Mouse (Mus musculus) cerebellum, adult 2 months (tissue): ENCODE data around the gene Tbc1d10b. TPM values are rescaled to one million over a fixed set of nuclear protein-coding genes. Genes with fewer than 3 reads are reported as not detected.
"Not testable (repeated sequence)": the region's sequence is repeated elsewhere in the genome, so short reads cannot be mapped to it uniquely, and the experiment has no call there.

Experiments
- DNase-seq, 2 experiments: peaks; one replicate each; pipeline ENCODE4 v3.0.0; 2021
- H3K27ac ChIP-seq: fragments of 200-500 bp; 2 replicates; pipeline ENCODE4 v1.5.1; 2012; ENCODE audit warnings: low read length, control low read depth, inconsistent platforms; ENCODE audit not compliant: insufficient read depth
- H3K27me3 ChIP-seq: fragments of 200-500 bp; 2 replicates; pipeline ENCODE4 v1.6.1; 2012; ENCODE audit warnings: inconsistent platforms, mild to moderate bottlenecking, low read length, moderate library complexity; ENCODE audit not compliant: control insufficient read depth, insufficient read depth
- H3K4me1 ChIP-seq: fragments of 200-500 bp; 2 replicates; pipeline ENCODE4 v1.6.1; 2011; ENCODE audit warnings: low read length; ENCODE audit not compliant: control insufficient read depth, insufficient read depth
- H3K4me3 ChIP-seq: fragments of 200-500 bp; replicated peaks from 2 replicates; pipeline ENCODE3; 2011; ENCODE audit warnings: mild to moderate bottlenecking, low read depth, low read length, control low read depth; ENCODE audit not compliant: insufficient read depth
- CTCF ChIP-seq: fragments of 200-500 bp; IDR thresholded peaks from 2 replicates; pipeline ENCODE4 v1.5.1; 2011; ENCODE audit warnings: low read depth, mild to moderate bottlenecking, control low read depth, low read length, moderate library complexity, borderline replicate concordance; ENCODE audit not compliant: insufficient read depth
- POLR2A ChIP-seq: fragments of 200-500 bp; IDR thresholded peaks from 2 replicates; pipeline ENCODE4 v1.6.1; 2011; ENCODE audit warnings: low read length, control low read depth, borderline replicate concordance; ENCODE audit not compliant: insufficient read depth
- WGBS: fragments of 180-500 bp; shearing (Covaris S2); methylation state at CpG from one replicate; pipeline ENCODE4 v1.1.7; 2018; 5-methylcytosine and 5-hydroxymethylcytosine counted together
- polyA plus RNA-seq: library from polyadenylated mRNA; depleted of rRNA; stranded (reverse); fragments of >200 nt; gene quantifications from 2 replicates; pipeline ENCODE4 v1.2.3, GENCODE M21; 2012; rRNA removed

The Tbc1d10b gene
- 72.4 and 83.9 TPM in 2 replicates for polyA plus RNA-seq

- peak in 1 of 2 experiments; percentile 64 for DNase-seq
- no peaks in the 10 kb centered on the region for H3K27me3 ChIP-seq
- under 1% methylated on average over 35 of the region's 44 CpGs for WGBS
- peak within 1 kb of the TSS; percentile 70; the same call in 1 of the 2 replicates for H3K27ac ChIP-seq
- peak within 1 kb of the TSS; percentile 75 for H3K4me3 ChIP-seq
- no peak for TF ChIP-seq CTCF
- TF ChIP-seq POLR2A: no peak
- H3K4me1 ChIP-seq: peaks cover 8% of the 10 kb centered on the region; the same call in 1 of the 2 replicates
These were observed at the start of gene Tbc1d10b for GRCm38 (mm10) chr7:127208295-127208552. Tbc1d10b (minus strand) TSS chr7:127208468.

- Histone ChIP-seq H3K27me3 (no peaks in the 10 kb centered on the region), H3K4me1 (peaks cover 3% of the 10 kb centered on the region; the same call in 1 of the 2 replicates), H3K27ac (no peak overlapping the region), H3K4me3 (no peak overlapping the region)
- whole genome bisulfite sequencing: 86% methylated on average over 5 of the region's 5 CpGs
- TF ChIP-seq POLR2A: no peak
- TF ChIP-seq CTCF: no peak
- DNase-seq: no peak
These were observed 48.2 kb upstream of the Tbc1d10b start for GRCm38 (mm10) chr7:127256518-127256917.

- peaks cover under 1% of the 10 kb centered on the region; the same call in 1 of the 2 replicates for H3K4me1 ChIP-seq
- no peak overlapping the region for H3K27ac ChIP-seq
- no peak for DNase-seq
- H3K27me3 ChIP-seq: no peaks in the 10 kb centered on the region
- H3K4me3 ChIP-seq: no peak overlapping the region
- TF ChIP-seq POLR2A: no peak
- WGBS: 90% methylated on average over 2 of the region's 2 CpGs
These were observed 47.7 kb upstream of the Tbc1d10b start for GRCm38 (mm10) chr7:127255965-127256364.

GRCm38 (mm10) chr7:127255008-127255407, 46.7 kb upstream of the Tbc1d10b start:
- peak overlapping the region; percentile 62 for H3K4me3 ChIP-seq
- H3K27ac ChIP-seq: peak overlapping the region; percentile 81
- no peaks in the 10 kb centered on the region; the same call in 1 of the 2 replicates for H3K4me1 ChIP-seq
- 25% methylated on average over 4 of the region's 4 CpGs for WGBS
- TF ChIP-seq POLR2A (no peak), CTCF (no peak)
- H3K27me3 ChIP-seq: no peaks in the 10 kb centered on the region
- no peak for DNase-seq

GRCm38 (mm10) chr7:127253821-127254769, 45.8 kb upstream of the Tbc1d10b start:
- Histone ChIP-seq H3K27me3 (no peaks in the 10 kb centered on the region), H3K4me3 (peak overlapping the region; percentile 72), H3K4me1 (no peaks in the 10 kb centered on the region; the same call in 1 of the 2 replicates), H3K27ac (peak overlapping the region; percentile 88)
- TF ChIP-seq POLR2A: peak; percentile 77
- no peak for TF ChIP-seq CTCF
- DNase-seq: peak; percentile 97
- under 1% methylated on average over 133 of the region's 136 CpGs for WGBS

GRCm38 (mm10) chr7:127253341-127253740, 45.1 kb upstream of the Tbc1d10b start:
- Histone ChIP-seq H3K27me3 (no peaks in the 10 kb centered on the region), H3K4me1 (no peaks in the 10 kb centered on the region; the same call in 1 of the 2 replicates), H3K27ac (peak overlapping the region; percentile 88), H3K4me3 (peak overlapping the region; percentile 72)
- no peak for DNase-seq
- 41% methylated on average over 6 of the region's 6 CpGs for WGBS
- TF ChIP-seq POLR2A: no peak

GRCm38 (mm10) chr7:127252414-127252813, 44.1 kb upstream of the Tbc1d10b start:
- Histone ChIP-seq H3K4me1 (no peaks in the 10 kb centered on the region; the same call in 1 of the 2 replicates), H3K27ac (no peak overlapping the region), H3K4me3 (no peak overlapping the region), H3K27me3 (no peaks in the 10 kb centered on the region)
- WGBS: 91% methylated on average over 2 of the region's 2 CpGs
- TF ChIP-seq POLR2A: no peak
- TF ChIP-seq CTCF: peak; percentile 16; the same call in 1 of the 2 replicates
- DNase-seq: peak in 1 of 2 experiments; percentile 27

GRCm38 (mm10) chr7:127250511-127250910, 42.2 kb upstream of the Tbc1d10b start:
- H3K4me3 ChIP-seq, H3K27ac ChIP-seq, DNase-seq, H3K4me1 ChIP-seq, H3K27me3 ChIP-seq: not testable (repeated sequence)
- 90% methylated on average over 8 of the region's 8 CpGs for WGBS
